Mouse (Mus musculus) ZHBTc4 (cell line): Measurements from ENCODE around the gene Atp2c1.

Experiments
- DNase-seq: peaks from one replicate; pipeline ENCODE4 v3.0.0-alpha.2; 2011; ENCODE audit warnings: low read depth, low spot score

Atp2c1 gene

GRCm38 (mm10) chr9:105366199-105366598 lies 160.9 kb downstream of the Atp2c1 start:
- DNase-seq, result no peak

- DNase-seq, result no peak
Measured at GRCm38 (mm10) chr9:105363520-105364231, 163.4 kb downstream of the Atp2c1 start.

DNA sequence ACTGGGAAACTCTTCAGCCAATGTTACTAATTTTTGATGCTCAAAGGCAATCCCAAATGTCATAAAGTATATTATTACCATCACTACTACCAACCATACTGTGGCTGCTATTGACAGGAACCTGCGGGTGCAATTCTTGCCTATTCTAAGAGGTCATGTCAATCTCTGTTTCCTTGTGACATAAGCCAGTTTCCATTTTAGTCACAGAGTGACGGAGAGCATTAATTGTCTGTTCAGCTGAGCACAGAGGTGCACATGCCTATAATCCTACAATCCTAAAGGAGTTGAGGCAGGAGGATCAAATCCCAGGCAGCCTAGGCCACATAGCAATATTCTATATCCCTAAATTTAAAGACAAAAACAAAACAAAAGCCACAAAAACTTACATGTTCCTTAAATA lies 164.9 kb downstream of the Atp2c1 start:
- DNase-seq, result no peak
